In genomic region chr11:118232314-118232831, GRCm38 (mm10) we compare ENCODE assay signal across 8 mouse cellular contexts. TPM values are rescaled to one million over a fixed set of nuclear protein-coding genes. Genes with fewer than 3 reads are reported as not detected.
DNase-seq lines count a peak whose midpoint lies in the region; ATAC-seq and TF ChIP-seq lines count a peak whose summit lies in the region.

No protein-coding gene starts in this region.

- H3K4me3 ChIP-seq in cerebellum, adult 2 months (replicated peaks; ENCODE audit: insufficient read depth, low read depth, low read length), result no peak overlapping the region
- H3K4me3 ChIP-seq in testis, adult 2 months (ENCODE audit: control insufficient read depth, low read depth, low read length), result no peak overlapping the region
- no peak overlapping the region for H3K4me3 ChIP-seq in intestine, embryonic 16.5 days (ENCODE audit: low read length)

- no peaks in the 10 kb centered on the region for H3K27me3 ChIP-seq in cerebellum, adult 2 months (ENCODE audit: control insufficient read depth, insufficient read depth, low read length)
- H3K27me3 ChIP-seq in testis, adult 2 months (ENCODE audit: control insufficient read depth, insufficient read depth, low read length), result no peaks in the 10 kb centered on the region
- H3K27me3 ChIP-seq in intestine, embryonic 16.5 days (replicated peaks; ENCODE audit: control insufficient read depth, insufficient read depth, low read length), result no peaks in the 10 kb centered on the region

- no peak for ATAC-seq in cerebellum, adult (ENCODE audit: insufficient number of reproducible peaks, low FRiP score, low TSS enrichment)
- ATAC-seq in intestine, embryonic 16.5 days, result 0 out of 2 replicates have a peak, but pooled peaks have one; percentile 42

- peaks cover 7% of the 10 kb centered on the region for H3K4me1 ChIP-seq in cerebellum, adult 2 months (ENCODE audit: control insufficient read depth, insufficient read depth, low read length)
- H3K4me1 ChIP-seq in testis, adult 2 months (ENCODE audit: control insufficient read depth, insufficient read depth, low read length), result peaks cover 3% of the 10 kb centered on the region
- peaks cover 14% of the 10 kb centered on the region for H3K4me1 ChIP-seq in intestine, embryonic 16.5 days (ENCODE audit: control insufficient read depth, insufficient read depth, low read length)

- no peaks in the 10 kb centered on the region for H3K9me3 ChIP-seq in intestine, embryonic 16.5 days (ENCODE audit: control insufficient read depth, low read length)

- H3K36me3 ChIP-seq in testis, adult 2 months (ENCODE audit: control insufficient read depth, insufficient read depth, low read length), result no peaks in the 10 kb centered on the region
- H3K36me3 ChIP-seq in intestine, embryonic 16.5 days (ENCODE audit: control insufficient read depth, insufficient read depth, low read length), result no peaks in the 10 kb centered on the region

- 39% methylated on average over 7 of the region's 7 CpGs for WGBS in cerebellum, adult 2 months
- 45% methylated on average over 7 of the region's 7 CpGs for WGBS in intestine, embryonic 16.5 days

- DNase-seq in cerebellum, adult 2 months, result peak in 1 of 2 experiments; percentile 29
- no peak for DNase-seq in testis, postnatal 14 days (ENCODE audit: low spot score)
- DNase-seq in lung, postnatal 25 days (ENCODE audit: low spot score), result peak; percentile 56
- DNase-seq in right cerebral cortex, postnatal 4 days, result no peak
- DNase-seq in frontal cortex, adult 2 months (ENCODE audit: extremely low spot score in 1 of 2, low spot score in 1 of 2), result no peak

- TF ChIP-seq POLR2A in cerebellum, adult 2 months (IDR thresholded peaks at IDR 0.05; ENCODE audit: borderline replicate concordance, insufficient read depth, low read length), result no peak
- no peak for TF ChIP-seq POLR2A in testis, adult 2 months (IDR thresholded peaks at IDR 0.05; ENCODE audit: control insufficient read depth, low read depth, low read length)

- TF ChIP-seq CTCF in cerebellum, adult 2 months (IDR thresholded peaks at IDR 0.05; ENCODE audit: borderline replicate concordance, insufficient read depth, low read depth, low read length), result peak; percentile 66
- TF ChIP-seq CTCF in testis, adult 2 months (IDR thresholded peaks at IDR 0.05; ENCODE audit: control insufficient read depth, insufficient read depth, insufficient replicate concordance, low read depth, low read length), result peak; percentile 40; the same call in 1 of the 2 replicates

- H3K9ac ChIP-seq in intestine, embryonic 16.5 days (ENCODE audit: low read depth, low read length), result no peak overlapping the region

- no peak overlapping the region for H3K27ac ChIP-seq in cerebellum, adult 2 months (ENCODE audit: insufficient read depth, low read length)
- H3K27ac ChIP-seq in testis, adult 2 months (ENCODE audit: control insufficient read depth, insufficient read depth, low read depth, low read length), result no peak overlapping the region
- H3K27ac ChIP-seq in intestine, embryonic 16.5 days (ENCODE audit: low read length), result no peak overlapping the region

- H3K4me2 ChIP-seq in intestine, embryonic 16.5 days (ENCODE audit: low read depth, low read length), result no peak overlapping the region

RNA-seq across cellular contexts. Expression of gene Cyth1, which starts 16.0 kb away (rescaled TPM):
- 89.8 and 93.9 TPM in 2 replicates for polyA plus RNA-seq in cerebellum, adult 2 months (2012; rRNA removed)
- 31.8 and 31.9 TPM in 2 replicates for polyA plus RNA-seq in testis, adult 2 months (2012; rRNA removed)
- 9.6 and 9.8 TPM in 2 replicates for polyA plus RNA-seq in intestine, embryonic 16.5 days (2015; fragmentation: Nextera tagmentation; extraction: Ambion mirVana)
- polyA plus RNA-seq in frontal cortex, adult 2 months (2012; rRNA removed), result 70.4 and 90.1 TPM in 2 replicates

RNA-seq across cellular contexts. Expression of gene Usp36, which starts 57.7 kb away (rescaled TPM):
- 33.6 and 33.8 TPM in 2 replicates for polyA plus RNA-seq in cerebellum, adult 2 months (2012; rRNA removed)
- 3.7 and 3.9 TPM in 2 replicates for polyA plus RNA-seq in testis, adult 2 months (2012; rRNA removed)
- polyA plus RNA-seq in intestine, embryonic 16.5 days (2015; fragmentation: Nextera tagmentation; extraction: Ambion mirVana), result 15.9 TPM in 2 replicates
- polyA plus RNA-seq in frontal cortex, adult 2 months (2012; rRNA removed), result 27.7 and 28.4 TPM in 2 replicates
